Mouse (Mus musculus) cerebellum, adult 18-20 months (tissue): ENCODE results near the gene Tnnc2.

Experiments
- DNase-seq, 2 experiments: peaks; one replicate each; pipeline ENCODE4 v3.0.0; 2021

The Tnnc2 gene

GRCm38 (mm10) chr2:164794293-164794692 lies 14.5 kb upstream of the Tnnc2 start:
- DNase-seq = peak; percentile 85

- no peak for DNase-seq
These were observed 14.0 kb upstream of the Tnnc2 start for GRCm38 (mm10) chr2:164793772-164794171.

- DNase-seq = peak; percentile 77 to 78
These were observed 13.5 kb upstream of the Tnnc2 start for GRCm38 (mm10) chr2:164793236-164793635.

GRCm38 (mm10) chr2:164792400-164793190 lies 12.8 kb upstream of the Tnnc2 start:
- peak in 1 of 2 experiments; percentile 30 for DNase-seq

- DNase-seq = peak; percentile 63 to 64
These were observed 12.1 kb upstream of the Tnnc2 start for GRCm38 (mm10) chr2:164791841-164792261.

GRCm38 (mm10) chr2:164790451-164790850 lies 10.7 kb upstream of the Tnnc2 start:
- DNase-seq = no peak

- DNase-seq = no peak
These were observed 8.6 kb upstream of the Tnnc2 start for GRCm38 (mm10) chr2:164788411-164788810.

- no peak for DNase-seq
These were observed 8.0 kb upstream of the Tnnc2 start for GRCm38 (mm10) chr2:164787779-164788178.

- DNase-seq = no peak
These were observed 7.3 kb upstream of the Tnnc2 start for GRCm38 (mm10) chr2:164787032-164787431.

- no peak for DNase-seq
These were observed 6.7 kb upstream of the Tnnc2 start for GRCm38 (mm10) chr2:164786388-164786885.

- peak; percentile 92 to 93 for DNase-seq
These were observed 6.0 kb upstream of the Tnnc2 start, which contains the start of gene Snx21 for GRCm38 (mm10) chr2:164785481-164786387. Snx21 (plus strand) TSS chr2:164785823.

GRCm38 (mm10) chr2:164784869-164785420 lies 5.2 kb upstream of the Tnnc2 start:
- no peak for DNase-seq

GRCm38 (mm10) chr2:164783926-164784581 lies 4.3 kb upstream of the Tnnc2 start:
- no peak for DNase-seq

GRCm38 (mm10) chr2:164781876-164782275 lies 2.1 kb upstream of the Tnnc2 start:
- DNase-seq = no peak

GRCm38 (mm10) chr2:164778809-164779208 lies 958 bp downstream of the Tnnc2 start:
- no peak for DNase-seq

GRCm38 (mm10) chr2:164778015-164778287 lies 1.8 kb downstream of the Tnnc2 start:
- DNase-seq = no peak

GRCm38 (mm10) chr2:164777246-164778014 lies 2.3 kb downstream of the Tnnc2 start:
- no peak for DNase-seq

- no peak for DNase-seq
These were observed 3.0 kb downstream of the Tnnc2 start for GRCm38 (mm10) chr2:164776801-164777200.

- no peak for DNase-seq
These were observed 3.6 kb downstream of the Tnnc2 start for GRCm38 (mm10) chr2:164776130-164776529.

GRCm38 (mm10) chr2:164773989-164774364 lies 5.8 kb downstream of the Tnnc2 start:
- no peak for DNase-seq

GRCm38 (mm10) chr2:164773229-164773988 lies 6.4 kb downstream of the Tnnc2 start:
- DNase-seq = no peak
